Mouse (Mus musculus): ENCODE data around the gene Megf11.

- TF ChIP-seq POLR2A (IDR thresholded peaks at IDR 0.05; ENCODE audit: control insufficient read depth in 1 of 2, insufficient read depth in 1 of 2, low read depth in 1 of 2, low read length in 2 of 2, poor library complexity in 1 of 2) (no peak), KAT2A (conservative IDR thresholded peaks at IDR 0.05; ENCODE audit: low read depth, low read length) (no peak), ZNF384 (IDR thresholded peaks at IDR 0.05; ENCODE audit: low read depth, low read length) (no peak), RAD21 (IDR thresholded peaks at IDR 0.05; ENCODE audit: low read depth, low read length) (no peak), CTCF (IDR thresholded peaks at IDR 0.05 in 2 of 3, conservative IDR thresholded peaks at IDR 0.05 in 1 of 3; ENCODE audit: control insufficient read depth in 1 of 3, insufficient read depth in 1 of 3, low read depth in 2 of 3, low read length in 3 of 3, poor library complexity in 1 of 3, severe bottlenecking in 1 of 3) (no peak), POLR2AphosphoS5 (IDR thresholded peaks at IDR 0.05; ENCODE audit: borderline replicate concordance, low read depth, low read length) (no peak), SMC3 (IDR thresholded peaks at IDR 0.05; ENCODE audit: low read depth, low read length) (no peak), MAFK (IDR thresholded peaks at IDR 0.05; ENCODE audit: borderline replicate concordance, low read depth, low read length) (no peak), POLR2AphosphoS2 (IDR thresholded peaks at IDR 0.05; ENCODE audit: low read length) (no peak), EP300 (IDR thresholded peaks at IDR 0.05; ENCODE audit: low read depth in 1 of 2, low read length in 2 of 2) (no peak), MEF2A (IDR thresholded peaks at IDR 0.05; ENCODE audit: extremely low read depth, insufficient replicate concordance, low read depth, low read length, poor library complexity, severe bottlenecking) (no peak), ZMIZ1 (IDR thresholded peaks at IDR 0.05; ENCODE audit: low read depth, low read length) (no peak)
These were observed 2.2 kb upstream of the Megf11 start for GRCm38 (mm10) chr9:64383021-64383788.
